In the genomic region with DNA sequence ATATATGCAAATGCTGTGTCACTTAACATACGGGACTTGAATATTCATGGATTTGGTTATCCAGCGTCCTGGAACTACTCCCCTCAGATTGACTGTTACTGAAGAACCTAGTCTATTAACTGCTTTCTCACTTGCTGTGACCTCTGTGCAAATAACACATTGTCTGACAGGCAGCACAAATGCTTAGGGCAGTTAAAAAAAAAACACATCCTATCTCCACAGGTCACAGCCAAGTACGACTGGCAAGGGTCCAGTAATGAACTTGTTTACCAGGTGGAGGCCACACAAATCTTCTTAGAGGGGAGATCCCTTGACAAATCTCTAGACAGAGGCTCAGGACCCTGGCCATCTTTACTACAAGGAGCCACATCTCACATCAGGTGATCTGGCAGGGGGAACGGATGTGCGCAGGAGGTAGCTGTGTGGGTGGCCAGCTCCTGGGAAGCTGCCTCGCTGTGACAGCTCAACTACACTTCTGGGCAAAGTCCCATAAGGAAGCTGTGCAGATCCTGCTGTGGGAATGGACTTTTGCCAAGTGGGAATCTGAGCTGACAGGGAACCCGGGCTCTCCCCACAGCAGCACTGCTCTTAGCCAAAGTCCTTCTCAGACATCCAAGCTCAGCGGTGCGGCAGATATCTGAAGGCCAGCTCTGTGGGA, we compare ENCODE assay signal across 9 mouse cellular contexts.
A peak's percentile ranks its signal among the peaks of the same experiment; 100 is the strongest.
DNase-seq lines count a peak whose midpoint lies in the region; ATAC-seq and TF ChIP-seq lines count a peak whose summit lies in the region.
"Had no signal": no experiment of that assay in that cellular context is flagged by ENCODE, and none has a peak within 500 bp of the region (broad histone marks: within the 10 kb centered on the region; RNA-seq: fewer than 3 reads in every experiment).

No protein-coding gene starts in this region.

- no peak overlapping the region; the same call in 1 of the 2 replicates for H3K4me2 ChIP-seq in lung, embryonic 16.5 days (ENCODE audit: low read depth, low read length)
- H3K4me2 ChIP-seq: liver, embryonic 15.5 days had no signal

- no peak overlapping the region for H3K9ac ChIP-seq in lung, embryonic 16.5 days (ENCODE audit: low read length)
- H3K9ac ChIP-seq: liver, embryonic 15.5 days had no signal

- no peaks in the 10 kb centered on the region for H3K4me1 ChIP-seq in cerebellum, adult 2 months (ENCODE audit: control insufficient read depth, insufficient read depth, low read length)
- H3K4me1 ChIP-seq in kidney, adult 2 months (ENCODE audit: control insufficient read depth, insufficient read depth, low read length), result 0 out of 2 replicates have a peak, but pooled peaks cover 2% of the 10 kb centered on the region
- H3K4me1 ChIP-seq in lung, embryonic 16.5 days (replicated peaks; ENCODE audit: control insufficient read depth, insufficient read depth, low read length), result peaks cover 7% of the 10 kb centered on the region
- H3K4me1 ChIP-seq: liver, embryonic 15.5 days had no signal

- WGBS in cerebellum, adult 2 months, result 8% methylated on average over 9 of the region's 9 CpGs
- 23% methylated on average over 9 of the region's 9 CpGs for WGBS in kidney, adult 2 months
- 32% methylated on average over 9 of the region's 9 CpGs for WGBS in lung, embryonic 16.5 days

- ATAC-seq in lung, embryonic 16.5 days (ENCODE audit: low read depth), result peak; percentile 92

- no peaks in the 10 kb centered on the region for H3K27me3 ChIP-seq in cerebellum, adult 2 months (ENCODE audit: control insufficient read depth, insufficient read depth, low read length)
- H3K27me3 ChIP-seq in kidney, adult 2 months (replicated peaks; ENCODE audit: control insufficient read depth, insufficient read depth, low read length), result no peaks in the 10 kb centered on the region
- H3K27me3 ChIP-seq in lung, embryonic 16.5 days (ENCODE audit: control insufficient read depth, insufficient read depth, low read depth, low read length), result no peaks in the 10 kb centered on the region
- H3K27me3 ChIP-seq: liver, embryonic 15.5 days had no signal

- H3K27ac ChIP-seq in cerebellum, adult 2 months (ENCODE audit: insufficient read depth, low read length), result no peak overlapping the region
- H3K27ac ChIP-seq in gastrocnemius, adult 2 months, result peak overlapping the region; percentile 76
- peak overlapping the region; percentile 71 for H3K27ac ChIP-seq in kidney, adult 2 months (ENCODE audit: insufficient read depth, low read depth, low read length)
- no peak overlapping the region; the same call in 1 of the 2 replicates for H3K27ac ChIP-seq in lung, embryonic 16.5 days (ENCODE audit: low read length)
- H3K27ac ChIP-seq: liver, embryonic 15.5 days had no signal

- H3K36me3 ChIP-seq in kidney, adult 2 months (ENCODE audit: control insufficient read depth, insufficient read depth, low read length), result no peaks in the 10 kb centered on the region
- H3K36me3 ChIP-seq in lung, embryonic 16.5 days (ENCODE audit: control insufficient read depth, insufficient read depth, low read length), result no peaks in the 10 kb centered on the region
- H3K36me3 ChIP-seq: liver, embryonic 15.5 days had no signal

- no peak overlapping the region for H3K4me3 ChIP-seq in cerebellum, adult 2 months (replicated peaks; ENCODE audit: insufficient read depth, low read depth, low read length)
- no peak overlapping the region for H3K4me3 ChIP-seq in gastrocnemius, adult 2 months
- no peak overlapping the region for H3K4me3 ChIP-seq in kidney, adult 2 months (ENCODE audit: insufficient read depth, low read depth, low read length)
- no peak overlapping the region for H3K4me3 ChIP-seq in lung, embryonic 16.5 days (ENCODE audit: low read length)
- H3K4me3 ChIP-seq: liver, embryonic 15.5 days had no signal

- TF ChIP-seq POLR2A in cerebellum, adult 2 months (IDR thresholded peaks at IDR 0.05; ENCODE audit: borderline replicate concordance, insufficient read depth, low read length), result no peak
- TF ChIP-seq POLR2A in kidney, adult 2 months (IDR thresholded peaks at IDR 0.05; ENCODE audit: low read depth, low read length), result no peak

- TF ChIP-seq CTCF in cerebellum, adult 2 months (IDR thresholded peaks at IDR 0.05; ENCODE audit: borderline replicate concordance, insufficient read depth, low read depth, low read length), result no peak
- no peak for TF ChIP-seq CTCF in gastrocnemius, adult 2 months (IDR thresholded peaks at IDR 0.05)
- TF ChIP-seq CTCF in kidney, adult 2 months (conservative IDR thresholded peaks at IDR 0.05; ENCODE audit: insufficient read depth, insufficient read length, low read depth, low read length), result no peak

- no peaks in the 10 kb centered on the region for H3K9me3 ChIP-seq in lung, embryonic 16.5 days (ENCODE audit: control insufficient read depth, low read length)
- H3K9me3 ChIP-seq: liver, embryonic 15.5 days had no signal

- peak; percentile 12 to 14 for DNase-seq in cerebellum, adult 2 months
- no peak for DNase-seq in cerebellum, adult 8-10 months
- peak; percentile 74 for DNase-seq in MN1 (ENCODE audit: low spot score)
- peak; percentile 35 for DNase-seq in gastrocnemius, adult 2 months
- peak; percentile 95 for DNase-seq in kidney, adult 2 months
- DNase-seq in thymus, postnatal 36 days, result no peak
- DNase-seq in spleen, adult 18-20 months, result no peak

- intact Hi-C loops in gastrocnemius, adult 2 months (cut with DNase I), result no loop called here

Comparison
In these comparisons a context has a peak if more than half of its experiments do, and no peak if none do; other contexts are left out.
1. DNase-seq: peak in cerebellum, adult 2 months (2 of 2), MN1 (single experiment), gastrocnemius, adult 2 months (single experiment) and kidney, adult 2 months (single experiment); none in cerebellum, adult 8-10 months (single experiment), thymus, postnatal 36 days (0 of 2) and spleen, adult 18-20 months (0 of 2).
2. H3K27ac ChIP-seq: peak in gastrocnemius, adult 2 months (single experiment) and kidney, adult 2 months (single experiment); none in cerebellum, adult 2 months (single experiment) and lung, embryonic 16.5 days (single experiment).